19 mouse cellular contexts compared by ENCODE assay signal in genomic region chr19:59519156-59519555, GRCm38 (mm10).
DNase-seq lines count a peak whose midpoint lies in the region; ATAC-seq lines count a peak whose summit lies in the region.
"Had no signal": no experiment of that assay in that cellular context is flagged by ENCODE, and none has a peak within 500 bp of the region (broad histone marks: within the 10 kb centered on the region; RNA-seq: fewer than 3 reads in every experiment).

No protein-coding gene starts in this region.

- no peak for ATAC-seq in activated CD4-positive, CD25-positive, alpha-beta regulatory T cell, adult 4 months
- ATAC-seq: inflammation-experienced regulatory T-cells, adult 6 months; midbrain, embryonic 13.5 days; Patski had no signal

- peak; percentile 8 for DNase-seq in gastrocnemius, postnatal 25 days
- no peak for DNase-seq in gastrocnemius, adult 8-10 months (ENCODE audit: low spot score in 2 of 2)
- peak; percentile 23 for DNase-seq in right cerebral cortex, adult 18-20 months
- DNase-seq in right cerebral cortex, postnatal 25 days, result no peak
- peak; percentile 27 for DNase-seq in fibroblast of lung, adult 2 months (ENCODE audit: low read depth)
- no peak for DNase-seq in ovary, postnatal 10 days (ENCODE audit: low spot score)
- DNase-seq: adrenal gland, postnatal 10 days; cerebellum, postnatal 14 days; embryo, embryonic 11 days; gastrocnemius, postnatal 10 days; heart, postnatal 10 days; kidney, adult 9 months; kidney, postnatal 25 days; lung, adult 18-20 months; lung, postnatal 14 days had no signal

Comparison
In these comparisons a context has a peak if more than half of its experiments do, and no peak if none do; other contexts are left out.
1. DNase-seq: peak in gastrocnemius, postnatal 25 days (single experiment), right cerebral cortex, adult 18-20 months (single experiment) and fibroblast of lung, adult 2 months (single experiment); none in gastrocnemius, adult 8-10 months (0 of 2), right cerebral cortex, postnatal 25 days (single experiment) and ovary, postnatal 10 days (single experiment).